11 mouse cellular contexts compared by ENCODE assay signal in genomic region chr4:130266601-130267000, GRCm38 (mm10). TPM values are rescaled to one million over a fixed set of nuclear protein-coding genes. Genes with fewer than 3 reads are reported as not detected.
DNase-seq lines count a peak whose midpoint lies in the region; ATAC-seq lines count a peak whose summit lies in the region.
"Had no signal": no experiment of that assay in that cellular context is flagged by ENCODE, and none has a peak within 500 bp of the region (broad histone marks: within the 10 kb centered on the region; RNA-seq: fewer than 3 reads in every experiment).

No protein-coding gene starts in this region.

- H3K36me3 ChIP-seq in forebrain, embryonic 10.5 days (replicated peaks) = peaks cover 29% of the 10 kb centered on the region
- peaks cover 31% of the 10 kb centered on the region for H3K36me3 ChIP-seq in forebrain, embryonic 12.5 days (replicated peaks)
- H3K36me3 ChIP-seq in intestine, embryonic 16.5 days (ENCODE audit: control insufficient read depth, insufficient read depth, low read length) = no peaks in the 10 kb centered on the region

- peaks cover 25% of the 10 kb centered on the region for H3K27me3 ChIP-seq in forebrain, embryonic 10.5 days (ENCODE audit: poor library complexity, severe bottlenecking)
- no peaks in the 10 kb centered on the region for H3K27me3 ChIP-seq in forebrain, embryonic 12.5 days
- H3K27me3 ChIP-seq in intestine, embryonic 16.5 days (replicated peaks; ENCODE audit: control insufficient read depth, insufficient read depth, low read length) = no peaks in the 10 kb centered on the region; the same call in 1 of the 2 replicates

- H3K27ac ChIP-seq in forebrain, embryonic 10.5 days = 0 out of 2 replicates have a peak overlapping the region, but pooled peaks have one; percentile 1
- H3K27ac ChIP-seq in forebrain, embryonic 12.5 days = no peak overlapping the region
- H3K27ac ChIP-seq in intestine, embryonic 16.5 days (ENCODE audit: low read length) = no peak overlapping the region

- WGBS in forebrain, embryonic 10.5 days = 51% methylated on average over 9 of the region's 9 CpGs
- WGBS in forebrain, embryonic 12.5 days = 45% methylated on average over 9 of the region's 9 CpGs
- 48% methylated on average over 9 of the region's 9 CpGs for WGBS in intestine, embryonic 16.5 days

- no peak overlapping the region for H3K4me3 ChIP-seq in forebrain, embryonic 10.5 days
- no peak overlapping the region for H3K4me3 ChIP-seq in forebrain, embryonic 12.5 days (replicated peaks)
- H3K4me3 ChIP-seq in intestine, embryonic 16.5 days (ENCODE audit: low read length) = peak overlapping the region; percentile 31
- H3K4me3 ChIP-seq: myocyte had no signal

- DNase-seq in forebrain, embryonic 10.5 days (ENCODE audit: extremely low spot score, low spot score) = no peak
- DNase-seq in MN1 (ENCODE audit: low spot score) = peak; percentile 57
- DNase-seq in lung, postnatal 25 days (ENCODE audit: low spot score) = peak; percentile 5
- no peak for DNase-seq in cerebellum, postnatal 25 days
- DNase-seq in cerebellum, adult 11 months = no peak
- no peak for DNase-seq in spleen, postnatal 4 days (ENCODE audit: low spot score in 2 of 2)
- DNase-seq: cerebellum, adult 8-10 months; heart, postnatal 36 days had no signal

- H3K4me1 ChIP-seq in forebrain, embryonic 10.5 days = peaks cover 37% of the 10 kb centered on the region
- peaks cover 22% of the 10 kb centered on the region for H3K4me1 ChIP-seq in forebrain, embryonic 12.5 days
- H3K4me1 ChIP-seq in intestine, embryonic 16.5 days (ENCODE audit: control insufficient read depth, insufficient read depth, low read length) = peaks cover 8% of the 10 kb centered on the region

- no peak for ATAC-seq in forebrain, embryonic 12.5 days (ENCODE audit: low FRiP score)
- no peak; the same call in 1 of the 2 replicates for ATAC-seq in intestine, embryonic 16.5 days

- no peak overlapping the region for H3K9ac ChIP-seq in forebrain, embryonic 12.5 days
- H3K9ac ChIP-seq in intestine, embryonic 16.5 days (ENCODE audit: low read depth, low read length) = no peak overlapping the region

- H3K9me3 ChIP-seq in forebrain, embryonic 10.5 days = no peaks in the 10 kb centered on the region
- no peaks in the 10 kb centered on the region for H3K9me3 ChIP-seq in forebrain, embryonic 12.5 days
- H3K9me3 ChIP-seq in intestine, embryonic 16.5 days (ENCODE audit: control insufficient read depth, low read length) = no peaks in the 10 kb centered on the region

- no peak overlapping the region for H3K4me2 ChIP-seq in forebrain, embryonic 12.5 days
- peak overlapping the region; percentile 52 for H3K4me2 ChIP-seq in intestine, embryonic 16.5 days (ENCODE audit: low read depth, low read length)

RNA-seq across cellular contexts. Expression of gene Serinc2, which starts 12.4 kb away (rescaled TPM):
- polyA plus RNA-seq in forebrain, embryonic 10.5 days (2016; fragmentation: Nextera tagmentation; extraction: Ambion mirVana) = 53.3 and 63.2 TPM in 2 replicates
- polyA plus RNA-seq in forebrain, embryonic 12.5 days (2016; fragmentation: Nextera tagmentation; extraction: Ambion mirVana) = 88.9 and 95.5 TPM in 2 replicates
- 20.6 and 22.8 TPM in 2 replicates for polyA plus RNA-seq in intestine, embryonic 16.5 days (2015; fragmentation: Nextera tagmentation; extraction: Ambion mirVana)

RNA-seq across cellular contexts. Expression of gene Fabp3, which starts 41.8 kb away (rescaled TPM):
- polyA plus RNA-seq in forebrain, embryonic 10.5 days (2016; fragmentation: Nextera tagmentation; extraction: Ambion mirVana) = 16.2 and 18.8 TPM in 2 replicates
- polyA plus RNA-seq in forebrain, embryonic 12.5 days (2016; fragmentation: Nextera tagmentation; extraction: Ambion mirVana) = 18.8 and 22.3 TPM in 2 replicates
- 4.0 and 4.5 TPM in 2 replicates for polyA plus RNA-seq in intestine, embryonic 16.5 days (2015; fragmentation: Nextera tagmentation; extraction: Ambion mirVana)

RNA-seq across cellular contexts. Expression of gene Gm10570, which starts 41.9 kb away (rescaled TPM):
- polyA plus RNA-seq in forebrain, embryonic 10.5 days (2016; fragmentation: Nextera tagmentation; extraction: Ambion mirVana) = not detected in 2 replicates
- polyA plus RNA-seq in forebrain, embryonic 12.5 days (2016; fragmentation: Nextera tagmentation; extraction: Ambion mirVana) = not detected in 2 replicates
- polyA plus RNA-seq in intestine, embryonic 16.5 days (2015; fragmentation: Nextera tagmentation; extraction: Ambion mirVana) = not detected in 2 replicates

RNA-seq across cellular contexts. Expression of gene Gm853, which starts 44.4 kb away (rescaled TPM):
- not detected in 2 replicates for polyA plus RNA-seq in forebrain, embryonic 10.5 days (2016; fragmentation: Nextera tagmentation; extraction: Ambion mirVana)
- polyA plus RNA-seq in forebrain, embryonic 12.5 days (2016; fragmentation: Nextera tagmentation; extraction: Ambion mirVana) = not detected in 2 replicates
- not detected in 2 replicates for polyA plus RNA-seq in intestine, embryonic 16.5 days (2015; fragmentation: Nextera tagmentation; extraction: Ambion mirVana)
- polyA plus RNA-seq: myocyte had no signal

Comparison
In these comparisons a context has a peak if more than half of its experiments do, and no peak if none do; other contexts are left out.
1. DNase-seq: peak in MN1 (single experiment) and lung, postnatal 25 days (single experiment); none in forebrain, embryonic 10.5 days (single experiment), cerebellum, postnatal 25 days (0 of 2), cerebellum, adult 11 months (single experiment) and spleen, postnatal 4 days (0 of 2).